ENCODE assay signal across 8 mouse cellular contexts in the genomic region with DNA sequence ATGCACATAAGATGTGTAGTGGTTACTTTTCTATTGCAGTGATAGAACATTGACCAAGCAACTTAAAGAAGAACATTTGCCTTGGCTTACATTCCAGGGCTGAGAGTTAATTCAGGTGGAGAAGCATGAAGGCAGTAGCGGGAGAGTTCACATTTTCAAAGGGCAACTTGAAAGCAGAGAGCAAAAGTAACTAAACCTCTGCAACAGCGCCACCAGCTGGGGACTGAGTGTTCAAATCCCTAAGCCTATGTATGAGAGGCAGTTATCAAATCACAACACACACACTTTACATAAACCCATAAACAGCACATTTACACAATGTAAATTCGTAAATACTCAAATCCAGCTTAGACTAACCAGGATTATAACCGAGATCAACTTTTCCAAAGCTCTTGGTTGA. TPM values are rescaled to one million over a fixed set of nuclear protein-coding genes. Genes with fewer than 3 reads are reported as not detected.
DNase-seq lines count a peak whose midpoint lies in the region; ATAC-seq and TF ChIP-seq lines count a peak whose summit lies in the region.

No protein-coding gene starts in this region.

- peak; percentile 91 for DNase-seq in midbrain, embryonic 14.5 days
- peak; percentile 95 for DNase-seq in c-Kit-positive CD71-negative TER-119-negative erythroid progenitor cells, embryonic 14.5 days (ENCODE audit: low read depth)
- peak; percentile 33 to 73 for DNase-seq in frontal cortex, postnatal 10 days (ENCODE audit: low spot score in 2 of 2)
- peak; percentile 80 for DNase-seq in kidney, adult 9 months
- DNase-seq in limb, embryonic 14.5 days (ENCODE audit: low spot score) = peak; percentile 82
- DNase-seq in retina, adult 2 months (ENCODE audit: low read depth, low spot score) = peak; percentile 58
- peak; percentile 78 to 79 for DNase-seq in thymus, postnatal 36 days

- H3K27me3 ChIP-seq in midbrain, embryonic 14.5 days (ENCODE audit: control insufficient read depth, insufficient read depth, low read length) = no peaks in the 10 kb centered on the region
- no peaks in the 10 kb centered on the region for H3K27me3 ChIP-seq in midbrain, embryonic 15.5 days (replicated peaks)
- H3K27me3 ChIP-seq in limb, embryonic 14.5 days (ENCODE audit: control insufficient read depth, insufficient read depth, low read length) = no peaks in the 10 kb centered on the region

- no peaks in the 10 kb centered on the region for H3K9me3 ChIP-seq in midbrain, embryonic 14.5 days (ENCODE audit: control insufficient read depth, low read length)
- H3K9me3 ChIP-seq in midbrain, embryonic 15.5 days = no peaks in the 10 kb centered on the region
- H3K9me3 ChIP-seq in limb, embryonic 14.5 days (ENCODE audit: control insufficient read depth, low read length) = no peaks in the 10 kb centered on the region

- peaks cover 8% of the 10 kb centered on the region for H3K4me1 ChIP-seq in midbrain, embryonic 14.5 days (ENCODE audit: control insufficient read depth, insufficient read depth, low read length)
- peaks cover 16% of the 10 kb centered on the region for H3K4me1 ChIP-seq in midbrain, embryonic 15.5 days
- peaks cover 9% of the 10 kb centered on the region; the same call in 1 of the 2 replicates for H3K4me1 ChIP-seq in limb, embryonic 14.5 days (ENCODE audit: control insufficient read depth, insufficient read depth, low read length)

- H3K27ac ChIP-seq in midbrain, embryonic 14.5 days (replicated peaks; ENCODE audit: low read depth, low read length) = no peak overlapping the region
- no peak overlapping the region for H3K27ac ChIP-seq in midbrain, embryonic 15.5 days
- no peak overlapping the region for H3K27ac ChIP-seq in limb, embryonic 14.5 days (replicated peaks; ENCODE audit: low read depth, low read length)

- peaks cover 12% of the 10 kb centered on the region for H3K36me3 ChIP-seq in midbrain, embryonic 14.5 days (ENCODE audit: control insufficient read depth, insufficient read depth, low read length)
- H3K36me3 ChIP-seq in midbrain, embryonic 15.5 days (replicated peaks) = peaks cover 2% of the 10 kb centered on the region; the same call in 1 of the 2 replicates
- peaks cover 26% of the 10 kb centered on the region for H3K36me3 ChIP-seq in limb, embryonic 14.5 days (ENCODE audit: control insufficient read depth, insufficient read depth, low read length)

- H3K9ac ChIP-seq in midbrain, embryonic 14.5 days (replicated peaks; ENCODE audit: low read length) = no peak overlapping the region
- H3K9ac ChIP-seq in midbrain, embryonic 15.5 days = no peak overlapping the region
- no peak overlapping the region for H3K9ac ChIP-seq in limb, embryonic 14.5 days (ENCODE audit: low read depth, low read length, severe bottlenecking)

- no peak overlapping the region for H3K4me2 ChIP-seq in midbrain, embryonic 14.5 days (ENCODE audit: low read length)
- H3K4me2 ChIP-seq in midbrain, embryonic 15.5 days = no peak overlapping the region
- no peak overlapping the region for H3K4me2 ChIP-seq in limb, embryonic 14.5 days (replicated peaks; ENCODE audit: low read depth, low read length, severe bottlenecking)

- TF ChIP-seq POLR2A in limb, embryonic 14.5 days (IDR thresholded peaks at IDR 0.05; ENCODE audit: borderline replicate concordance, extremely low read depth, insufficient read depth, insufficient read length) = no peak

- H3K4me3 ChIP-seq in midbrain, embryonic 14.5 days (replicated peaks; ENCODE audit: low read depth, low read length) = no peak overlapping the region
- H3K4me3 ChIP-seq in midbrain, embryonic 15.5 days = no peak overlapping the region
- no peak overlapping the region for H3K4me3 ChIP-seq in limb, embryonic 14.5 days (replicated peaks; ENCODE audit: low read length)

- WGBS in midbrain, embryonic 14.5 days = 9% methylated on average over 4 of the region's 4 CpGs
- WGBS in midbrain, embryonic 15.5 days = 11% methylated on average over 4 of the region's 4 CpGs
- 12% methylated on average over 4 of the region's 4 CpGs for WGBS in limb, embryonic 14.5 days

- no peak for ATAC-seq in midbrain, embryonic 14.5 days (ENCODE audit: low FRiP score, low TSS enrichment)
- ATAC-seq in midbrain, embryonic 15.5 days (replicated peaks) = no peak
- no peak for ATAC-seq in limb, embryonic 14.5 days (ENCODE audit: low FRiP score, low read depth)

RNA-seq across cellular contexts. Expression of a gene that starts 1.7 kb away (rescaled TPM):
- polyA plus RNA-seq in midbrain, embryonic 14.5 days (2014; fragmentation: Nextera tagmentation; extraction: Ambion mirVana) = 221 and 246 TPM in 2 replicates
- polyA plus RNA-seq in midbrain, embryonic 15.5 days (2015; fragmentation: Nextera tagmentation; extraction: Ambion mirVana) = 221 and 230 TPM in 2 replicates
- 99.9 and 155 TPM in 2 replicates for polyA plus RNA-seq in limb, embryonic 14.5 days (2012; rRNA removed)
- polyA plus RNA-seq in limb, embryonic 14.5 days (2014; fragmentation: Nextera tagmentation; extraction: Ambion mirVana) = 161 and 163 TPM in 2 replicates
